Mouse (Mus musculus) MEL (cell line): ENCODE results near the gene Bmp8a.

Source experiments
- CHD1 ChIP-seq: IDR thresholded peaks from 2 replicates; pipeline ENCODE4 v1.6.1; 2012; ENCODE audit warnings: low read depth, mild to moderate bottlenecking, inconsistent platforms, low read length, improper control_type of control experiment
- CTCF ChIP-seq, 3 experiments: IDR thresholded peaks in 2 of 3; conservative IDR thresholded peaks in 1 of 3; 2 replicates each; pipeline ENCODE4 v1.5.1; 2011 to 2012; ENCODE audit warnings: low read length in 3 of 3, low read depth in 2 of 3, mild to moderate bottlenecking in 2 of 3, improper control_type of control experiment in 1 of 3, inconsistent platforms in 1 of 3, mixed read lengths in 1 of 3, moderate library complexity in 1 of 3; ENCODE audit not compliant: control insufficient read depth in 1 of 3, insufficient read depth in 1 of 3, poor library complexity in 1 of 3, severe bottlenecking in 1 of 3
- MAFK ChIP-seq: IDR thresholded peaks from 2 replicates; pipeline ENCODE4 v1.6.1; 2011; ENCODE audit warnings: low read depth, mild to moderate bottlenecking, low read length, improper control_type of control experiment, borderline replicate concordance
- POLR2AphosphoS2 ChIP-seq: IDR thresholded peaks from 2 replicates; pipeline ENCODE4 v1.6.1; 2011; ENCODE audit warnings: low read length, improper control_type of control experiment
- TAL1 ChIP-seq: IDR thresholded peaks from 2 replicates; pipeline ENCODE4 v1.6.1; 2012; ENCODE audit warnings: mild to moderate bottlenecking, inconsistent platforms, low read length, moderate library complexity, mixed read lengths
- USF2 ChIP-seq, 2 experiments: IDR thresholded peaks; 2 replicates each; pipeline ENCODE4 v1.6.1; 2011 to 2012; ENCODE audit warnings: improper control_type of control experiment in 2 of 2, low read length in 2 of 2, borderline replicate concordance in 1 of 2, inconsistent platforms in 1 of 2, low read depth in 1 of 2, mild to moderate bottlenecking in 1 of 2; ENCODE audit not compliant: insufficient read depth in 1 of 2
- ZKSCAN1 ChIP-seq: IDR thresholded peaks from 2 replicates; pipeline ENCODE4 v1.6.1; 2012; ENCODE audit warnings: low read depth, mild to moderate bottlenecking, inconsistent platforms, low read length, improper control_type of control experiment, moderate library complexity

GRCm38 (mm10) chr4:123331326-123331725 lies 11.7 kb downstream of the Bmp8a start:
- TF ChIP-seq CTCF (IDR thresholded peaks at IDR 0.05 in 2 of 3, conservative IDR thresholded peaks at IDR 0.05 in 1 of 3; ENCODE audit: control insufficient read depth in 1 of 3, insufficient read depth in 1 of 3, low read depth in 2 of 3, low read length in 3 of 3, poor library complexity in 1 of 3, severe bottlenecking in 1 of 3) = no peak
- no peak for TF ChIP-seq MAFK
- no peak for TF ChIP-seq ZKSCAN1
- TF ChIP-seq USF2 (IDR thresholded peaks at IDR 0.05; ENCODE audit: borderline replicate concordance in 1 of 2, insufficient read depth in 1 of 2, low read depth in 1 of 2, low read length in 2 of 2) = no peak
- TF ChIP-seq CHD1 = no peak
- no peak for TF ChIP-seq POLR2AphosphoS2
- no peak for TF ChIP-seq TAL1
